Mouse (Mus musculus) cortical plate, adult 2 months (tissue): ENCODE results near the gene Ltbp3.

Experiments used
- CTCF ChIP-seq: fragments of 200-500 bp; IDR thresholded peaks from 2 replicates; pipeline ENCODE4 v1.5.1; 2011; ENCODE audit warnings: mild to moderate bottlenecking, control low read depth, low read length; ENCODE audit not compliant: insufficient read depth; ENCODE audit errors: extremely low read depth
- POLR2A ChIP-seq: fragments of 200-500 bp; IDR thresholded peaks from 2 replicates; pipeline ENCODE4 v1.6.1; 2011; ENCODE audit warnings: mild to moderate bottlenecking, low read length, control low read depth; ENCODE audit not compliant: insufficient read depth; ENCODE audit errors: extremely low read depth

DNA sequence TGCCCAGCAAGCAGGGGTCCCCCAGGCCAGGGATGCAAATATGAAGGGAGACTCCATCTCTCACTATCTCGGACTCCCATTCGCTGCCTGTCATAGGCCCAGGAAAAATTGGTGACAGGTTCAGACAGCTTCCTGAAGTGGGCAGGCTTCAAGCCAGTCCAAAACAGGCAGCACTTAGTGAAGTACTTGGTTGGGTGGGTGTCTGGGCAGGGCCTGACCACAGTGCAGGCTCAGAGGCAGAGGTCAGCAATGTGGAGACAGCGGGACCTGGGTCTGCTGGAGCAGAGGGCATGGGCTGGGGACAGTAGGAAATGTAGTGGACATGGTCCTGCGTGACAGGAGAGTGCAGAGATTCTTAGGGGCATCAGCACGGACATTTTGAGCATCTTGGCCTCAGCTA is 49.1 kb upstream of the Ltbp3 start:
- TF ChIP-seq CTCF (no peak), POLR2A (no peak)
